Mouse (Mus musculus): ENCODE results near the gene Tspan4. TPM values are rescaled to one million over a fixed set of nuclear protein-coding genes. Genes with fewer than 3 reads are reported as not detected.

Tspan4 gene
- 1 to 10 TPM; 1.3 to 1.5 TPM for polyA plus RNA-seq (2017; shearing (Covaris generic))

- ATAC-seq = peak; percentile 92
These were observed at the start of gene Tspan4, which contains the start of gene Polr2l for GRCm38 (mm10) chr7:141475011-141475804. TSS of gene Tspan4 (plus strand) at chr7:141475240. TSS of gene Polr2l (minus strand) at chr7:141475132.

DNA sequence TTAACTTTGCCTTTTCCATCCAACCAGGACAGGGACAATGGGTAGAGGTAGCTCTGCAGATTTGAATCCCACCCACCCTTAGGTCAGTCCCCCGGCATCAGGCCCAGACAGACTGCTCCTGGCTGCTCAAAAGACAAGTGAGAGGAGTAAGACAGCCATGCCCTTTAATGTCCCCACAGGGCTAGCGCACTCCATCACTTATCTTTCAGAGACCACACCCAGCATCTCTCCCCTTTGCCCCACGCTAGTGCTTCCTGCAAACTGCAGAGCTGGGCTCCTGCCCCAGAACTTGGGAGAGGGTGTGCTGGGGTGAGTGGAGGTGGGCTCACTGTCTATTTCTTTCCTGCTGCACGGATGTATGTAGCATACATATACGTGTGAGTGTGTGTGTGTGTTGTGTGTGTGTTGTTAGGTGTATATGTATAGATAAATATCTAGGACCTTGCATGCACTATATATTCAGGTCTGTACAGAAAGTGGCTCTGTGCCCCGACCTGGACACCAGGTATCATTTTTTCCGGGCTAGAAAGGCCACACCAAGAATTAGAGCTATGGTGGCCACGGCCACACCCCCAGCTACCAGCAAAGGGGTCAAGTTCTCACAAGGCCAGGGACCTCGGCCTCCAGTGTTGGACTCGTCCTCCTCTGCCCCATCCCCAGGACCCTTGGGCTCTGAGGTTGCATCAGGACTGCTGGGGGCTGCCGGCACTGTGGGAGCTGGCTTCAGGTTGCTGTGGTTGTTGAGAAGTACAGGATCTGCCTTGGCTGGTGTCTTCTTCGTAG lies 47.9 kb upstream of the Tspan4 start:
- ATAC-seq = no peak

DNA sequence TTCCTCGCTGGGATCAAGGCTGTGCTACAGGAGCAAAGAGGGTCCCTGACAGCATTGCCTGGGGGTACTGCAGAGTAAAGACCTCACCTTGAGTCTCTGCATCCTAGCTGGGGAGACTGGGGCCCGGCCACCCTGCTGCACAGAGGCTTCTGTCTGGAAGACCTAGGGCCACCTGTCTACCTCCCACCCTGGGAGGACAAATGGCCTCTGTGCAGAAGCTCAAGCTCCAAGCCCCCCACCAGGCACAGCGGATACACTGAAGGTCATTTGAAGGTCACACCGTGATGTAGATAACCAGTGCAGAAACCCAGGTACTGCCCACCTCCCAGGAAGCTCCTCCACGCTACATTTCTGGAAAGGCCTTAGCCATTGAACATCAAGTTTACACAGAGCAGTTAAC lies 46.3 kb upstream of the Tspan4 start:
- no peak for ATAC-seq

GRCm38 (mm10) chr7:141429310-141429709 lies 45.7 kb upstream of the Tspan4 start, which contains the start of gene Cend1:
TSS of gene Cend1 (minus strand) at chr7:141429491.
- ATAC-seq = no peak

- no peak for ATAC-seq
These were observed 45.0 kb upstream of the Tspan4 start for GRCm38 (mm10) chr7:141429840-141430584.

- ATAC-seq = no peak
These were observed 44.3 kb upstream of the Tspan4 start for GRCm38 (mm10) chr7:141430585-141431240.

- no peak for ATAC-seq
These were observed 43.4 kb upstream of the Tspan4 start for GRCm38 (mm10) chr7:141431434-141432185.

DNA sequence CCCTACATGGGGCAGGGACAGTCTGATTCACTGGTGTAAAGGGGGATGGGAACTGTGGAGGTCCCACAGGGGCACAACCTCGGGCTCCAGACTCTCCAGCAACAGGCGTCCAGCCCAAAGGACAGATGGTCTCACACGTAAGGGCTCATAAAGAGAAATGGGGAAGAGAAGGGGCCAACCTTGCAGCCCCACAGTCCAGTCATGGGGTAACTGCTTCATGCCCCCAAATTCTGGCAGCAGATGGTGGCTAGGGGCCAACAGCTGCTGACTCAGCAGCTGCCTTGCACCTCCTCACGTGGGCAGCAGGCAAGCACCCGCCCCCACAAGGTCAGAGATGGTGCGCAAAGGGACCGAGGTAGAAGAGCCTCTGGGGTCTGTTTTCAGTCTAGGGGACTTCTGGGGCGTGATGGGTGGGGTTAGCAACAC lies 42.8 kb upstream of the Tspan4 start:
- ATAC-seq = no peak

DNA sequence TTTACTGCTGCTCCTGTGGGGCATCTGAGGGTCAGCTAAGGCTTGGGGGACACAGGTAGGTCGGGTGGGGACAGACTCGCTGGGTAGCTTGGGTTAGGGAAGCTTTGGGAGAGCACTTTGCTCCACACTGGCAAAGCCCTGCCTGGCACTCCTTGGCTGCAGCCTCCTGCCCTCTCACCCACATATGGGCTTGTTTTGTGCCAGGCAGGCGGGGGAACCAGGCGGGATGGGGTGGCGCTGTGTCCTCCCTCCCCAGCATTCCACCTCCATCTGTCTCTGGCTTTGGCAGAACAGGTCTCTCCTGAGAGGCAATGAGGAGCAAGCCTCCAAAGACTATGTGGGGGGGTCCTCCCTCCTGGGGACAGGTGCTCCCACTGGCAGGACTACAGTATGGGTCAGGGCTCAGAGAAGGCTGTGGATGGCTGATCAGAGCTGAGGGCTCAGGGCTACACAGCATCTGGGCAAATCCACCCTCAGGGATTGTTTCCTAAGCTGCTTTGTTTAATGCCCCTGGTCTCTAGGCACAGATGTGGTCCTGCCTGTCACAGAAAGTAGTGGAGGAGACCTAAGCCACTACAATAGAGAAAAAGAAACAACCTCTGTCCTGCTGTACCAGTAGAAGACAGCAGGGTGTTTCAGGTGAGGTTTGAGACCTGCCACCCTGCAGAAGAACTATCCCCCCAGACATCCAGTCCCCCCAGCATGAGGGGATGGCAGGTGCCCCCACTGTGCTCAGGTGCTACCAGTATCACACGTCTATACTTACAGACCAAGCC lies 42.1 kb upstream of the Tspan4 start:
- ATAC-seq = no peak

GRCm38 (mm10) chr7:141433517-141434400 lies 41.3 kb upstream of the Tspan4 start:
- ATAC-seq = no peak

DNA sequence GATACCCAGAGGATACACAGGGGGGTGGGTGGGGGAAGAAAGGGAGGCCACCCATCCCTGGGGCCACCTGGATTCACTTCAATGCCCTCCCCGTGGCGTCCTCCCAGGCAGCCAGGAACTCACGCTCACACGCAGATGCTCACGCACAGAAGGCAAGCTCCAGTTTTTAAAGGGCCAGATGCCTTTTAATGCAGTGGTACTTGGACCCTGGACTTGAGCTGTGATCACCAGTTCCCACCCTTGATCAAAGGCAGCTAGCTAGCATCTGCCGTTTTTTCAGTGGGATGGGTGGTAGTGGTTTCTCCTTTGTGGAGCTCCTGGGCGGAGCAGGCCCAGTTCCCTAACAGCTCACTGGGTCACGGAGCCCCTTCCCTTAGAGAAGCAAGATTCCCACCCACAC lies 40.6 kb upstream of the Tspan4 start:
- no peak for ATAC-seq

DNA sequence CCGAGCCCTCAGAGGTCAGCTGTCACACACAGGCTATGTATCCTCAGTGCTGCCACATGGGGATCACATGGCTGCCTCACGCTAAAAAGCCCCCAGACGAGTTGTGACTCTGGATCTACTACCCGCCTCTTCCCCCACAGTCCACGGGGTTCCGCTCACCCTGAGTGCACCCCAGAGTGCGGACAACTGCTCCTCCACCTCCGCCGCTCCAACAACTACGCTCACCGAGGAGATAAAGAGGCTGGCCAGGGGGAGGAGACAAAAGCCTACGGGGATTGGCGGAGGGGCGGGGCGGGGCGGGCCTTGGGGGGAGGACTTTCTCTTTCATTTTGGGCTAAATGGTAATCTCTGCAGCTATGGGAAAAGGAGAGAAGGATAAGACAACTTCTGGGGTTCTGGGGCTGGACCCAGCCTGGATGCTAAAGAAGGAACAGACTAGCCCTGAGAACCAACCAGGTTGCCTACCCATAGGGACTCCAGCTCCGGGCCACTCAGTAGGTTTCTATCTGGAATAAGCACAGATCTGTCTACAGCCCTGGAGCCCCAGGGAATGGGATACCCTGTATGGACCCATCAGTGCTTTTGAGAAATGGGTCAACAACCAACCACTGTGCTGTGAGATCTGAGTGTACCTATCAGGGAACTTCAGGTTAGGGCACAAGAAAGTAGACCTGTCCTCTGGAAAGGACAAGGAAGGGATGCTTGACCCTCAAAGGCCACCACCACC lies 39.7 kb upstream of the Tspan4 start:
- peak; percentile 63 for ATAC-seq

GRCm38 (mm10) chr7:141435856-141436522 lies 39.1 kb upstream of the Tspan4 start:
- ATAC-seq = no peak

DNA sequence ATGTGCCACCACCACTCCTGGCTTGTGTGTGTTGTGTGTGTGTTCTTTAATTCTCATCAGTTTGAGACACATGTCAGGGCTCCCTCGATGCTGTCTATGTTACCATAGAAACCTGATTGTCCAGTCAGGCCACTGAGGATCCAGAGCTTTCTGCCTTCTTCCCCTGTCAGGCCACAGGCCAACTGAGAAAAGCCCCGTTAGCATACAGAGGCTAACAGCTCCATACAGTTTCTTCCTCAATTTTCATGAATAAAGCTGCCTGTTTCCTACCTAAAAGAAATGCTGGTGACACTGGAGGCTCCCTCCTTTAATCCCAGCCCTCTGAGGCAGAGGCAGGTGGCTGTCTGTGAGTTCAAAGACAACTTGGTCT lies 38.5 kb upstream of the Tspan4 start:
- ATAC-seq = no peak

GRCm38 (mm10) chr7:141437178-141438120 lies 37.6 kb upstream of the Tspan4 start, which contains the start of gene Slc25a22:
TSS of gene Slc25a22 (minus strand) at chr7:141437892.
- peak; percentile 83 for ATAC-seq

DNA sequence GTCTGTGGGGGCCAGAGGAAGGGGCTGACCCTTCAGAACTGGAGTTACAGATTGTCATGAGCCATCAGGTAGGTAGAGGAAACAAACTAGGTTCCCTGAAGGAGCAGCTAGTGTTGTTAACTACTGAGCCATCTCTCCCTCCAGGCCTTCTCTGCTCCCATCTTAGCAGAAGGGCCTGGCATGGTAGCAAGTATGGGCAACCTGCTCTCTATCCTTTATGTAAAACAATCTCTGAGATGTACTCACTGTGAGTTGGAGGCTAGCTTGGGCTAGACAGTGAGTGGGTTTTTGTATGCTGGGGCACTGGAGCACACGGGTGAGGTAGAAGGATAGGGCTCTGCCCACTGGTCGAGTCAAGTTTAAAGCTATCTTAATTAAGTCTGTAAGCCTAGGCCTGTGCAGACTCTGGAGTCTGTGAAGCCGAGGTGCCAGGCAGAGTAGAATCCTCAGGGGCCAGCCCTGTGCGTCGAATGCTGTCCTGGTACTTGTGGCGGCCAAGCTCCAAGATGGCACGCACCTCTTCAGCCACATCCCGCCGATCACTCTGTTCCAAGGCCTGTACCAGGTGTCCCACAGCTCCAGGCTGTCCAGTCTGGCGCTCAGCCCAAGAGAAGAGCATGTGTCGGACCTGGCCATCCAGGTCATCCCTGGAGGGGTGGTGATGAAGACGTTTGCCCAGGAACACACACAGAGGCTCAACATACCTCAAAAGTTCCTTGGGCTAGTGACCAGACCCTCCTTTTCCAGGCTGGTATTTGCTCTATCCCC lies 36.7 kb upstream of the Tspan4 start:
- no peak for ATAC-seq
